Mouse (Mus musculus) cerebellum, adult 8-10 months (tissue): Measurements from ENCODE around the gene Tceal8.
"Not testable (repeated sequence)": the region's sequence is repeated elsewhere in the genome, so short reads cannot be mapped to it uniquely, and the experiment has no call there.

ENCODE experiments used
- DNase-seq: peaks from one replicate; pipeline ENCODE4 v3.0.0; 2022

Tceal8 gene

DNA sequence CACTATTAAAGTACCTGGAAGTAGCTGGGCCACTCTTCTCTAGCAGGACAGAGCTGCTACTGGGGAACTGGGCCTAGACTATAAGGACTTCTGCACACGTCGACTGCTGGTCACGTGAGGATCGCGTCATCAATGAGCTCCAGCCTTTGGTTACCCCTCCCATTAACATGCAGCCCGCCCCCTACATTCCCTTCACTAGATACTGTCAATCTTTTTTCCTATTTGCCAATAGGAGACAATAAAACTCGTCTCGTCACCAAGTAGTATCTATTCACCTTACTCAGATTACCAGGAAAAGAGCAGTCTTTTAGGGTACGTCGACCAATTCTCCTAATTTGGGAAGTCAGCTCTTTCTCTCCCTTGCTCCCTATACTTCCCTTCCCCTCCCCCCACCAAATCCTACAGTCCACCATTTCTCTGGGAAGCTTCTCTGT is at the start of gene Tceal8:
TSS of gene Tceal8 (minus strand) at position 225 of the 434 bp plus-strand sequence.
- peak; percentile 62 for DNase-seq

DNA sequence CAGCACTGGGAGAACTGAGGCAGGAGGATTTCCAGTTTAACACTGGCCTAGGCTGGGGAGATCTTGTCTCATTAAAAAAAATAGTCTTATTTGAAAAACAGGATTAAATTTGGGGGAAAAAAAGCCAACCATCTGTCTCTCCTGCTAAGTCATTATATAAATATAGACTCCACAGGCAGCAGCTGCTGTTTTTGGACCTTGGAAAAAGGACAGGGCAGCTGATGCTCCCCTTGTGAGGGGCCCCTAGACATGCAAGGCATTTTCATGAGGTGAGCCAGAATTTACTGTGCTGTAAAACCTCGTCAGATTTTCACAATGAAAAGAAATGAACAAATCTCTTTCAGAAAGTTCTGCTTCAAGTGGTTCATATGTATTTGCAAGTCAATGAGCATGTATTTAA is 44.2 kb upstream of the Tceal8 start:
- no peak for DNase-seq

DNA sequence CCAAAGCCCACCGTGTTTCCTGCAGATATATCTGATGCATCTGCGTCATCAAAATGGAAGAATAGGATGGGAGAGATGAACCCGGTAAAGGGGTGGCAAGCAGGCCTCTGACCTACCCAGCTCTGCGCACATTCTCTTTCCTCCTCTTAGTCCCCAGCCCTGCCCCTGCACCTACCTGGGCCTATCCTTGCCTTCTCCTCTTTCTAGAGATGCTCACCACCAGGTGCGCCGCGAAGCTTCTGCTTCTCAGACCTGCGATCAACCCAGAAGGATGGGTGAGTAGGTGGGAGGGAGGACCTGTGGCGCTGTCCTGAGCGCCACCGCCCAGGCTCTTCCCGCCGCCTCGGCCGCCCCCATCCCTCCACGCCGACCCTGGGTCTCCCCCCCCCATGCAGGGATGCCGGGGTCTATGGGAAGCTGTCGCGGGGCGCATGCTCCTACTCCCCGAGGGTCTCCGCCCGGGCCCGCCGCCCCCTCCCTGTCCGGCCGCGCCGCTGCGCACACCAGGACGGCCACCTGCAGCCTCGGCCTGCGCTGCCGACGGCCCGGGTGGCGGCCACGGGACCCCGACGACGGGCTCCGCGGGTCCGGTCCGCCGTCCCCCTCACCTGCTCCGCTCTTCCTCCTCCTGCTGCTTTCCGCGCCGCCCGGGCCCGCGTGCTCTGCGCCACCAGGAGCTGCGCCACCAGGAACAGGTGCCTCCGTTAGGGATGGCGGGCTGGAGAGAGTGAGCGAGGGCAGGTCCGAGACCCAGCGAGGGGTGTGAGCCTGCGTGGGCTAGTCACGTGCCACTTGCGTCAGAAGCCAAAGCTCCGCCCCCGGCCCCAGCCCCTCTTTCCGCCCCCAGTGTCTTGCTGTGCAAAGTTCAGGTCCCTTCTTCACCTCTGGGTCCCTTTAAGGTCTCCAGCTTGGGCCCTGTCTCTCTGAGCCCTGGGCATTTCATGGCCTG is 42.9 kb upstream of the Tceal8 start, which contains the start of the genes Tceal7 and Bex1:
TSS of gene Tceal7 (plus strand) at position 51 of the 949 bp plus-strand sequence.
TSS of gene Bex1 (minus strand) at position 785 of the 949 bp plus-strand sequence.
- DNase-seq: not testable (repeated sequence)

DNA sequence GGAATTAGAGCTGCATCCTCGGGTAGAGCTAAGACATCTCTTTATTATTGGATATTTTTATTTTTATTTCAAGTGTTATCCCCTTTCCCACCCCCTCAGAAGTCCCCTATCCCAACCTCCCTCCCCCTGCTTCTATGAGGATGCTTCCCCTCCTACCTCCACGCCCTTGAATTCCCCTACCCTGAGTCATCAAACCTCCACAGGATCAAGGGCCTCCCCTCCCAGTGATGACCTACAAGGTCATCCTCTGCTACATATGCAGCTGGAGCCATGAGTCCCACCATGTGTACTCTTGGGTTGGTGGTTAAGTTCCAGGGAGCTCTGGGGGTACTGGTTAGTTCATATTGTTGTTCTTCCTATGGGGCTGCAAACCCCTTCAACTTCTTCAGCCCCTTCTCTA is 41.3 kb upstream of the Tceal8 start:
- DNase-seq: no peak

DNA sequence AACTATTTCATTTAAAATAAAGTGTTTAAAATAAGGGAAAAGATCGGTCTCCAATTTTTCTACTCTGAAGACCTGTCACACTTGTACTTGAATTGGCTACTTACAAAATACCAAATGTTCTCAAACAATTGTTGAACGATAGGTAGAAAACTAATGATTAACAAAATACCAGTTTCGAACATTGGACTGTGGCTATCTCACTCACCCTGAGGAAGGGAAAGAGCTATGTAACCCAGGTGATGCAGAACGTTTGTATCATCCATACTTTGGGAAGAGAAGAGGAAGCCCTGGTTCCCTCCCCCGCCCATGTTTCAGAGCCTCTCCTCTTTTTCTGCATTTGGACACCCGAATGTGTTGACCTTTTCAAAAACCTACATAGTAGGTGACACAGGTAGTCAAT is 32.3 kb upstream of the Tceal8 start:
- no peak for DNase-seq

DNA sequence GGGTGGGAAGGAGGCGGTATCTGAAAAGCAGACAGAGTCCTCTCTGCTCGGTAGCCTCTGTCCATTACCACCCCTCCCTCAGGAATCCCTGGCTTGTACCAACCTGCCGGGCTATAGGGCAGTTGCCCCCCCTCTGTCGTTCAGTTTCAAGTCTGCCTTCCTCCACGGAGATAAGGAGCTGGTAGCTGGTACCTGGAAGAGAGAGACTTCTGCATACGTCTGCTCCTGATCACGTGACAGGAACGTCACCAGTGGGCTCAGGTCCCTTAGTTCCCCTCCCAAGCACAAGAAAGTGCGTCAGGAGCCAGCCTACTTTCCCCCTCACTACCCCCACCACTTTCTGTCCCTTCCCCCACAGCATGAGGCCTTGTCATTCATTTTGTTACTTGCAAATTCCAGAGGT is 31.5 kb upstream of the Tceal8 start, which contains the start of gene Tceal5:
TSS of gene Tceal5 (minus strand) at position 213 of the 403 bp plus-strand sequence.
- DNase-seq: peak; percentile 60

DNA sequence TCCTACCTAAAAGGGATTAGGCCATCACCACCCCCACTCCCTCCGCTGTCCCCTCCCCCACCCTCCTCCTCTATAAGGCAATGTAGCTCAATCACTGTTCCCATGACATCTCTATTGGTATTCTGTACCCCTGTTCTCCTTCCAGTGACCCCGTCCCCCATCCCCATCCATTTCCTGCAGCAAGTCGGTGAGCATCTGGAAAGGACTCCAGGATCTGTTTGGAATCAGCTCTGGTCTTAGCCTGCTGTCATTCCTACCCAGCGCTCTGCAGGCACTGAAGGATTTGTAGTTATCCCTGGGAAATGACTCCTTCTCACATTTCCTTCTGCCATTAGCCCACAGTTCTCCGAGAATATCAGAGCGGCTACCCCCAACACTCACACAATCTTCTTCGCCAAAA is 31.1 kb upstream of the Tceal8 start:
- DNase-seq: no peak

DNA sequence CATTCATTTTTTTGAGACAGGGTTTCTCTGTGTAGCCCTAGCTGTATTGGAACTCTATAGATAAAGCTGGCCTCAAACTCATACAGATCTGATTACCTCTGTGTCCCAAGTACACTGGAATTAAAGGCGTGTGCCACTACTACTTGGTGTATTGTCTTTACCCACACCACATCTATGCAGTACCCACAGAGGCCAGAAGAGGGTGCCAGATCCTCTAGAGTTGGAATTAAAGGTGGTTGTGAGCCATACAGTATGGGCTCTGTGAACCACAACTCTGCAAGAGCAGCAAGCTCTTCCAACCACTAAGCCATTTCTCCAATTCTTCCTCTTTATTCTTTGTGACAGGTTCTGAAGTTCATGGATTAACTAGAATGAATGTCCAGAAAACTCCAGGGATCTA is 24.7 kb upstream of the Tceal8 start:
- DNase-seq: peak; percentile 18

DNA sequence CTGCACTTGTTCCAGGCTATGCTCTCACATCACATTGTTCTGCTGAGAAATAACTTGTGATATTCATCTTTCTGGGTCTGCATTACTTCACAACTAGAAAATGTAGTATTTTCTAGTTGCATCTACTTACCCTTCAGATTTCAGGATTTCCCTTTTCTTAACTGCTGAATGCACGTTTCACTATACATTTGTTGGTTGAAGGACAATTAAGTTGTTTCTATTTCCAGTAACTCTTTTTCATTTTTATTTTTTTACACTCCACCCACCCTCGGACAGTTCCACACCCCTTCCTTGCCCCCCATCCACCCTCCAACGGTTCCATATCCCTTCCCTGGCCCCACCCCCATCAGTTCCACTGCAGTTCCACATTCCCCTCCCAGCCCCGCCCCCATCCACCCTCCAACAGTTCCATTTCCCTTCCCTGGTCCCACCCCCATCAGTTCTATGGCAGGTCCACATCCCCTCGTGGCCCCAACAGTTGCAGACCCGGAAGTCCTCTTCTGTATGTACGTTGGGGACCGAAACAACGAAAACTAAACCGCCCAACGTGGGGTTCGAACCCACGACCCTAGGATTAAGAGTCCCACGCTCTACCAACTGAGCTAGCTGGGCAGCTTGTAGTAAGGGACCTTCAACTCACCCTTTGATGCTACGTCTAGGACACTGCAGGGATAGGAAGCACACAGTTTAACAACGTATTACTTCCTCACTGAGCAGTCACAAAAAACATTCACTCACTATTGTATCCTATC is 23.2 kb upstream of the Tceal8 start:
- no peak for DNase-seq

DNA sequence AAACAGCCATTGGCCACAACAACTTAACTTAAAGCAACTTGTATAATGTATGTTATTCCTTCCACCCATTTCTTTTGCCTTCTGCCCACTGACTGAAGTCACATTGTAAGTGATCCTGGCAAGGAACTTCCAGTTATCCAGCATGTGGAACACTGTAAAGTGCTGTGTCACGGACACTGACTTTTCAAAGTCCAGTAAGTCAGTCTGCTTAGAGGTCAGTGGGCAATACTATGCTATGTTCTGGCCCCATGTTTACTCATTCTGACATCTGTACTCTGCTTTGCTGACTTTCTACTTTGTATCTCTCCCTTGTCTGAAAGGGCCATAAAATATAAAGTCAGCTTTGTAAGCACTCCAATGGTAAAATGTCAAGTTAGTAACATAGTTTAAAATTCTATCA is 11.0 kb upstream of the Tceal8 start:
- DNase-seq: no peak

DNA sequence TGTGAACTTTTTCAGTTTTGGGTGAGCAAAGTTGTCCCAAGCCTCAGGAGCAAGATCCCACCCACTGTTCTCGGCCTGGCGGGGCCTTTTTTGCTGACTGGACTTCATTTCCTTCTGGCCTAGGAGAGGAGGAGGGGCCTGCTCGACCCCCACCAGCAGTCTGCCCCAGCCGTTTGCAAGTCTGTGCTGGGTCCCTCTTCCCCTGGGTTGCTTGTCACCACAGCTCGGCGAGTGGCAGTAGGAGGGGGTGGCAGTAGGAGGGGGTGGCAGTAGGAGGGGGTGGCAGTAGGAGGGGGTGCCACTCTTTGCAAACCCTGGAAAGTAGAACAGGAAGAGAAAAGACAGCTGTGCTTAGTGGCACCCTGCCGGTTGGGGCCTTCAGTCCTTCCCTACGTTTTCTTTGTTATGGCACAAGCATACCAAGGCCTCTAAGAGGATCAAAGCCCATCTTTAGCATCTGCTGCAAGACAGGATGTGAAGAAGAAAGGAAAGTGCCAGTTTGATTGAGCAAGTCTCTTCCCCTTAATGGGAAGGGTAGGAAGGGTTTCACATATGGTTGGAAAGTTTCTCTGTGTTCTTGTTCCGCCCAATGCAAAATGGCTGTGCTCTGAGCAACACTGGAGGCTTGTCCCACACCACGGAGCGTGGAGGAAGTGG is 8.9 kb upstream of the Tceal8 start:
- no peak for DNase-seq

DNA sequence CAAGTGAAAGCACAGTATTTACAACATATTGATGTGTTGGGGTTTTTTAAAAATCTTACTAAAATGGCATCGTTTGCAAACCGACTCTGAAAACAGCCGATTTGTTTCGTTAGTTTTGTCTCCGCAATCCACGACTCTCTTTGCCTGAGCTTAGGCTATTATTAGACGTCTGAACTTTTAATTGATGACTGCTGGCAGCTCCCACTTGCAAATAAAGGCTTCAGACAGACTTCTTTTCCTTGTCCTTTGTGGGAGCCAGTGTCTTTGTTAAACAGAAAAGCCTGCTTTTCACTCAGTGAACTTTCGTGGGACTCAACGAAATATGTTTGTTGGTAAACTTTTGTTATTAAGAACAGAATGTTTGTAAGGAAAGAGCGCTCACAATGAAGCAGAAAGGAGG is 644 bp upstream of the Tceal8 start:
- DNase-seq: peak; percentile 2

DNA sequence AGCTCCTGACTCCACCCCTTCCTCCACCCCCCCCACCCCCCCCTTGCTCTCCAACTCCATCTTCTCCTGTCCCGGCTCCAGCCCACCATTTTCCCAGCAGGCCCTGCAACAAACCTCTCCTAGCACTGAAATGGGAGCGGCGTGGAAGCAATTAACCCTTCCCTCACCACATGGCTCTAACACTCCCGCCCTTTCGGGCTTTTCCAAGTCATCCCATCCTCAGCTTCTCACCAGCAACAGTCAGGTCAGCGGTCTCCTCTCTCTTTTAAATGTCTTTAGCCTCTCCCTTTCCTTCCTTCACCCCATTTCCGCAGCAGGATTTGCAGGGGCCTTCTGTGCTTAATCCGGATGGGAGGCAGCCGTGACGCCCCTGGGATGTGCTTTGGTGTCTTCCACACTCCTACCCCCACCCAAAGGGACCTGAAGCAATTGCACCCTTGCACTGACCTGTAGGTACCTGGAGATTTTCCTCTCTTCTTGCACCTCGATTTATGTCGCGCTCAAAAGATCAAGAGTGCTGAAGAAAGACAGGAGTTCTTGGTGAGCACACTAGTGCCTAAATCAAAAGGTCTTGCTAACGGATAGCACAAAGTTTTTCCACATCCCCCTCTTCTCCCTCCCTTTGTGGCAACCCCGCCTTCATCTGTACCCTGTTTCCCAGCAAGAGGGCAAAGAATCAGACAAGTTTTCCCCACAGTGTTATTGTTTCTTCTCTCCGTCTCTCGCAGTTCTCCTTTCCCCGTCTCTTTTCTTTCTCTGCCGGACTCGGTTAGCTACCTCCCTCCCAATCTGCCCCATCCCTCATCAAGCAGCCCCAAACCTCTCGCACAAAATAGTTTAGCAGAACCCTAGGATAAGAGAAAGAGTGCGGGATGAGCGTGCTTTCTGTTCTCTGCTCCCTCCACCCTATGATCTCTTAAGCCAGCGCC is 689 bp downstream of the Tceal8 start:
- peak; percentile 37 for DNase-seq

DNA sequence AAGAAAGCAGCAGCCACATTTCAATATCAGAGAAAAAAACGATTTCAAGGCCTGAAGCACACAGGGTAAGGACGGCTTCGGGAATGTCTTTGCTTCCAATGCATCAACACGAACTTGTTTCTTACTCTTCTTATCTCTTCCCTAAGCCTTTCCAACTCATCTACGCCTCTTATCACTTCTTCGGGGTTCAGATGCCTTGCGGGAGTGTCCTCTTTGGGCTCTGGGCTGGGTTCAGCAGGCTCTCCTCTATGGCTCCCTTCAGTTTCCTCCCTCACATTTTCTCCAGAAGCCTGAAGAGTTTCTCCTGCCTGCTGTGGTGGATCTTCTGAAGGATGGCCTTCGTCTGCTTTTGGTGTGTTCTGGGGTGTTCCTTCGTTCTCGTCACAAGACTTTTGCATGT is 1.5 kb downstream of the Tceal8 start:
- no peak for DNase-seq

DNA sequence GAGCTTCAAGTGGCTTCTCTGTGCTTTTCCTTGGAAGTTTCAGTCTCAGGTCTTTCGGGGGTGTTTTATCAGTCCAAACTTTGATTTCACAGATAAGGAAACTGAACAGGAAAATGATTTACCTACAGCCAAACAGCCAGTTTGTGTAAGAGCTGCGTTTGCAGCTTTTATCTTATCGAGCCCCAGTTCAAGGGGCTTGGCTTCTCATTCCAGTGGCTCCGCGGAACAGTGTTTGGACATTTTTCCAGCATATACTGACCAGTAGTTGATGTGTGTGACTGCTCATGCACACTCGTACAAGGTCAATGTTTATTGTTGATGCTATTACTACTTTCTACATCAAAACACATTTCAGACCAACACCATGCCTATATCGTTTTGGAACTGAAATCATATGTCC is 27.9 kb downstream of the Tceal8 start:
- DNase-seq: no peak

DNA sequence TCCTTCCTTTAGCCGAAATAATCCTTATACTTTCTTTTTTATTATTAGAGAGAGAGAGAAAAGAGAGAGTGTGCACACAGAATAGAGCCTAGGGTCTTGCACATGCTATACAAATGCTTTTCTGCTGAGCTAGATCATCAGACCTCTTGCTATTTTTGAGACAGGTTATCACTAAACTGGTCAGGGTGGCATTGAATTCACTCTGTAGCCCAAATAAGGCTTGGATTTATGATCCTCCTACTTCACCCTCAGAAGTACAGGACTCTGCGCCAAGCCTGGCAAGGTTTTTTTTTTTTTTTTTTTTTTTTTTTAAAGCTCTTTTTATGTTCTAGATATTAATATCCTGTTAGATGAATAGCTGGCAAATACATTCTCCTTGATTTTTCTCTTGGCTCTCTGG is 28.4 kb downstream of the Tceal8 start:
- DNase-seq: no peak

DNA sequence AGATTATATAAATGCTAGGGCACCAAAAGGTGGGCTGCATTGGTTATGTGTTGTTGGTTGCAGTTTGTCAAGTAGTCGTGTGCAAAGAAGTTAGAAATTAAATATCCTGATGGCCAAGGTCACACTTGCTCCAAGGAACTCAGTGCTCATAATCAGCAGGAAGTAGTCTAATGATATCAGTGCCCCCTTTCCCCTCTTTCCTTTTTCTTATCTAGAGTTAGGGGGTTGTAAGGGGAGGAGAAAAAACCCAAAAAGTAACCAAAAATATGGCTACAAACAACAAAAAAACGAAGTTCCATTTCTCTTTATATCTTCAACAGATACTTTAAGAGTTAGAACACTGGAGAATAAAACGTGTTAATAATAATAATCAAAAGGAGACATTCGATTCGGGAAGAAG is 30.8 kb downstream of the Tceal8 start:
- no peak for DNase-seq

DNA sequence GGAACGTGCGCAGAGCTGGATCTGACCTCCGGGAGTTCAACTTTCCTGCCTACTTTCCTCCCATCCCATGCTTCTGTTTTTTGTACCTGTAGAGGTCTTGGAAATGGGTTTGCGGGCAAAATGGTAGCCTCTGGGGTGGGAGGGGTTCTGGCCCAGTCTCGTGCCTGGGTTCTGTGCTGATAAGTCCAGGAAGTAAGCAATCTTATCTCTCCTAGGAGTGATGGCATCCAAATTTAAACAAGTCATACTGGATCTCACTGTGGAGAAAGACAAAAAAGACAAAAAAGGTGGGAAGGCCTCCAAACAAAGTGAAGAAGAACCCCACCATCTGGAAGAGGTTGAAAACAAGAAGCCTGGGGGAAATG is 32.5 kb downstream of the Tceal8 start:
- DNase-seq: peak; percentile 2

DNA sequence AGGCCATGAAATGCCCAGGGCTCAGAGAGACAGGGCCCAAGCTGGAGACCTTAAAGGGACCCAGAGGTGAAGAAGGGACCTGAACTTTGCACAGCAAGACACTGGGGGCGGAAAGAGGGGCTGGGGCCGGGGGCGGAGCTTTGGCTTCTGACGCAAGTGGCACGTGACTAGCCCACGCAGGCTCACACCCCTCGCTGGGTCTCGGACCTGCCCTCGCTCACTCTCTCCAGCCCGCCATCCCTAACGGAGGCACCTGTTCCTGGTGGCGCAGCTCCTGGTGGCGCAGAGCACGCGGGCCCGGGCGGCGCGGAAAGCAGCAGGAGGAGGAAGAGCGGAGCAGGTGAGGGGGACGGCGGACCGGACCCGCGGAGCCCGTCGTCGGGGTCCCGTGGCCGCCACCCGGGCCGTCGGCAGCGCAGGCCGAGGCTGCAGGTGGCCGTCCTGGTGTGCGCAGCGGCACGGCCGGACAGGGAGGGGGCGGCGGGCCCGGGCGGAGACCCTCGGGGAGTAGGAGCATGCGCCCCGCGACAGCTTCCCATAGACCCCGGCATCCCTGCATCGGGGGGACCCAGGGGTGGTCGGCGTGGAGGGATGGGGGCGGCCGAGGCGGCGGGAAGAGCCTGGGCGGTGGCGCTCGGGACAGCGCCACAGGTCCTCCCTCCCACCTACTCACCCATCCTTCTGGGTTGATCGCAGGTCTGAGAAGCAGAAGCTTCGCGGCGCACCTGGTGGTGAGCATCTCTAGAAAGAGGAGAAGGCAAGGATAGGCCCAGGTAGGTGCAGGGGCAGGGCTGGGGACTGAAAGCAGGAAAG is 33.1 kb downstream of the Tceal8 start, which contains the start of gene Bex4:
TSS of gene Bex4 (plus strand) at position 170 of the 813 bp plus-strand sequence.
- DNase-seq: not testable (repeated sequence)

DNA sequence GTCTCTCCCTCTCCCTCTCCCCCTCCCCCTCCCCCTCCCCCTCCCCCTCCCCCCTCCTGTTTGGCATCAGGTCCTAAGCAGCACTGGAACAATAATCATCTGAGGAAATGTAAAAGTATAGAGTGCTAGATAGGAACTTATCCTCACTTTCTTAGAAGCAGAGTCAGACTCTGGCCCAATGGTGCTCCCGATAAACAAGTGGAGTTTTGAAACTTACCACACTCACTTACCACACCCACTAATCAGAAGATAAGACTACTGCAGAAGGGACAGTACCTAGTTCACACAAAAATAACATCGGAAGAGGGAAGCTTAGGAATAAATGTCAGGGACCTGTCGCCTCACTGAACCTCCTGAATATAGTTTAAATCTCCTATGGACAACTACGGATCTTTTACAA is 36.6 kb downstream of the Tceal8 start:
- DNase-seq: no peak

DNA sequence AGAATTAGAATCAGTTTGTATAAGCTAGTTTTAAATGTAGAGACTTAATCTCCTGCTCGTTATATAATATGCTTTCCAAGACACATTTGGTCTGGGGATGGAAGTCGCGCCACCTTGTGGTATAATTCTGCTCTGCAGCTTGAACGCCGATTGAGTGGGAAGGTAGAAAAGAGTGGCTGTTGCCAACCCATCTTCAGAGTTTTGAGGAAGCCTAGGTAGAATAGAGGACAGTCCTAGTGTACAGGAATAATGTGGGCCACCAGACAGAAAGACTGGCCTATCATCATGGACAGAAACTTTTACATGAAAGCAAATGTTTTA is 44.4 kb downstream of the Tceal8 start:
- peak; percentile 39 for DNase-seq
